Mouse (Mus musculus) hindbrain, embryonic 14.5 days (tissue): Measurements from ENCODE around the gene Ly6g6f. TPM values are rescaled to one million over a fixed set of nuclear protein-coding genes. Genes with fewer than 3 reads are reported as not detected.
"Not testable (repeated sequence)": the region's sequence is repeated elsewhere in the genome, so short reads cannot be mapped to it uniquely, and the experiment has no call there.

Experiments used
- ATAC-seq: fragments of 200-750 bp; cut with Nextera tagmentation; 2 replicates; pipeline ENCODE4 v1.8.0; 2017; ENCODE audit warnings: moderate number of reproducible peaks, mild to moderate bottlenecking, moderate TSS enrichment, moderate library complexity; ENCODE audit not compliant: low FRiP score
- DNase-seq: peaks from one replicate; pipeline ENCODE4 v3.0.0-alpha.2; 2015; ENCODE audit warnings: low spot score
- H3K27ac ChIP-seq: fragments of 300-500 bp; sonication (generic); 2 replicates; pipeline ENCODE4 v1.5.1; 2014; ENCODE audit warnings: mild to moderate bottlenecking, moderate library complexity
- H3K27me3 ChIP-seq: fragments of 300-500 bp; sonication (generic); 2 replicates; pipeline ENCODE4 v1.6.1; 2014; ENCODE audit warnings: mild to moderate bottlenecking, low read length, mixed read lengths; ENCODE audit not compliant: control insufficient read depth, insufficient read depth
- H3K36me3 ChIP-seq: fragments of 300-500 bp; sonication (generic); replicated peaks from 2 replicates; pipeline ENCODE4 v1.6.1; 2014; ENCODE audit not compliant: control insufficient read depth, insufficient read depth
- H3K4me1 ChIP-seq: fragments of 300-500 bp; sonication (generic); replicated peaks from 2 replicates; pipeline ENCODE4 v1.6.1; 2014; ENCODE audit warnings: antibody characterized with exemption, low read length, mixed read lengths; ENCODE audit not compliant: control insufficient read depth, insufficient read depth
- H3K4me2 ChIP-seq: fragments of 300-500 bp; sonication (generic); replicated peaks from 2 replicates; pipeline ENCODE4 v1.6.1; 2014; ENCODE audit warnings: mild to moderate bottlenecking, moderate library complexity
- H3K4me3 ChIP-seq: fragments of 300-500 bp; sonication (generic); replicated peaks from 2 replicates; pipeline ENCODE4 v1.5.1; 2014; ENCODE audit warnings: mild to moderate bottlenecking, low read length
- H3K9ac ChIP-seq: fragments of 300-500 bp; sonication (generic); 2 replicates; pipeline ENCODE4 v1.6.1; 2014
- H3K9me3 ChIP-seq: fragments of 300-500 bp; sonication (generic); 2 replicates; pipeline ENCODE4 v1.6.1; 2016; ENCODE audit warnings: low read length; ENCODE audit not compliant: control insufficient read depth
- WGBS: fragments of 180-500 bp; shearing (Covaris S2); extraction: QIAGEN DNeasy Blood & Tissue Kit; methylation state at CpG from one replicate; pipeline ENCODE4 v1.1.7; 2014; 5-methylcytosine and 5-hydroxymethylcytosine counted together
- polyA plus RNA-seq: library from polyadenylated mRNA; unstranded; fragments of >200 nt; fragmentation: Nextera tagmentation; extraction: Ambion mirVana; gene quantifications from 2 replicates; pipeline ENCODE4 v1.2.1, GENCODE M21; 2014

Gene Ly6g6f
- polyA plus RNA-seq, 1 experiment from 2014 or later: 0.23 TPM

DNA sequence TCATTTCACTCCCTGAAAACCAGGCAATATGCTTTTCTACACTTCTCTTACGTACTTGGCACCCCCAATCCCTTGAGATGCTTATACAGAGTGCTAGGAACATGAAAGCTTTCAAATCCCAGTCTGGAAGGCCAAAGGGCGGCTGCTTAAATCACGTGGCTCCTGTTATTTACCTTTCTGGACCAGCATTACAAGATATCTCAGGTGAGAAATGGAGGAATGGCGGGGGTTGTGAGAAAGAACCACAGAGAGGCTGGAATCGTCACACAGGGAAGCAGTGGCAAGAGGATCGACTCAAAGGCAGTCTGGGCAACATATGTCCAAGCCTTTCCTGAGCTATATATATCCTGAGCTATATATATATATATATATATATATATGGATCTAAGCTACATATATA lies 40.2 kb upstream of the Ly6g6f start:
- no peak for ATAC-seq
- Histone ChIP-seq H3K9me3 (no peaks in the 10 kb centered on the region), H3K4me3 (peak overlapping the region; percentile 54), H3K27me3 (no peaks in the 10 kb centered on the region), H3K4me2 (peak overlapping the region; percentile 53), H3K36me3 (peaks cover 36% of the 10 kb centered on the region), H3K4me1 (peaks cover 17% of the 10 kb centered on the region), H3K27ac (peak overlapping the region; percentile 71; the same call in 1 of the 2 replicates), H3K9ac (peak overlapping the region; percentile 80)
- 29% methylated on average over 6 of the region's 6 CpGs for WGBS
- DNase-seq: no peak

DNA sequence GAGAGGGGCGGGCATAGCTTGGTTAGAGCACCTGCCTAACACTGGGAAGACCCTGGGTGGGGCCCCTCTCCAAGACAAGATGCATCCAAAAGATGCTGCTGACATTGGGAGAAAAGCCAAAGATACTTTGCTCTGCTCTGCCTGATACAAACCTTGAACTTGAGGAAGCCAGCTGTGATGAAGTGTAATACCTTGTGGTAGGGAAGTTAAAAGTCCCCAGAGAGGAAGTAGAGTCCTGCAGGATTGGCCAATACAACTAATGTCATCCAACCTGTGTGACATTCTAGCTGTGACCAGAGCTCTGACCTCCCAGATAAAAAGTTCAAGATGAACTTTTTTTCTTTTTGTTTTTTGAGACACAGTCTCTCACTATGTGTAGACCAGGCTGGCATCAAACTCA lies 39.7 kb upstream of the Ly6g6f start:
- ATAC-seq (no peak), DNase-seq (no peak)
- Histone ChIP-seq H3K9me3 (no peaks in the 10 kb centered on the region), H3K36me3 (peaks cover 31% of the 10 kb centered on the region), H3K27ac (no peak overlapping the region), H3K4me2 (peak overlapping the region; percentile 53; the same call in 1 of the 2 replicates), H3K4me1 (peaks cover 22% of the 10 kb centered on the region), H3K9ac (no peak overlapping the region), H3K27me3 (no peaks in the 10 kb centered on the region), H3K4me3 (no peak overlapping the region)
- 100% methylated on average over 1 of the region's 1 CpGs for WGBS

DNA sequence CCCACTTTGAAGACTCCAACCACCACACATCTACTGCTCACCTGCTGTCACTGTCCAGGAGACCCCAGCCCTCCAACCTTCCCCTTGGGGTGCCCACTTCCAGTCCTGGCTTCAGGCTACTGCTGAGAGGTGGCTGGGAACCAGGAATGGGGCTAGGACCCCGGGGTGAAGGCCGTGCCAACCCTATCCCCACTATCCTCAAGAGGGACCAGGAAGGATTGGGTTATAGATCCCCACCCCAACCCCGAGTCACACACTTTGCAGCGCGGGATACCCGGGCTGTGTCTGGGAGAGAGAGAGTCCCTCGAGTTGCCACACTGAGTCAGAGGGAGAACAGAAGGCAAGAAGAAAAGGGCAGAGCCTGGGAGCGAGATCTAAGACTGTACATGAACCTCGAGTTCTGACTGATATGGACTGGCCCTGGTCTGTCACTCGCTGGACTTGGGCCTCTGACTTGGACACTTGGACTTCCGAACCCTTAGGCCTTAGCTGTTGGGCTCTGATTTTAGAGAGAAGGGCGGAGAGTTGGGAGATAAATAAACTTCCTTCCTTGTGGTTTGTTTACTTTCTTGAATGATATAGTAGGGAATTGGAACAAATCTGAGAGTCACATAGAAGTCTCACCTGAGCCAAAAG lies 39.0 kb upstream of the Ly6g6f start:
- not testable (repeated sequence) for H3K4me3 ChIP-seq, H3K27me3 ChIP-seq, H3K9ac ChIP-seq, ATAC-seq, DNase-seq, H3K9me3 ChIP-seq, H3K4me2 ChIP-seq, H3K27ac ChIP-seq
- Histone ChIP-seq H3K4me1 (peaks cover 25% of the 10 kb centered on the region), H3K36me3 (peaks cover 30% of the 10 kb centered on the region)
- 95% methylated on average over 12 of the region's 12 CpGs for WGBS

DNA sequence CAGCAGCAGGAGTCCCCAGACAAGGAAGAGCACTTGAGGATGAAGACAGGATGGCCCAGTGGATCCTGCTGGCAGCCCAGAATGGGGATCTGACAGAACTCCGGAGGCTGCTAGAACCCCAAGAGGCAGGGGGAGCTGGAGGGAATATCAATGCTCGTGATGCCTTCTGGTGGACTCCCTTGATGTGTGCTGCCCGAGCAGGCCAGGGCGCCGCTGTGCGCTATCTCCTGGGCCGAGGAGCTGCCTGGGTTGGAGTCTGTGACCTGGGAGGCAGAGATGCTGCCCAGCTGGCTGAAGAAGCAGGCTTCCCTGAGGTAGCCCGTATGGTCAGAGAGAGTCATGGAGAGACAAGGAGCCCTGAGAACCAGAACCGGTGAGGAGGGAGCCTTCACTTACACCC lies 37.9 kb upstream of the Ly6g6f start:
- not testable (repeated sequence) for H3K4me2 ChIP-seq, H3K9ac ChIP-seq, ATAC-seq, H3K27ac ChIP-seq, H3K4me3 ChIP-seq, DNase-seq, H3K27me3 ChIP-seq, H3K9me3 ChIP-seq
- 92% methylated on average over 9 of the region's 9 CpGs for whole genome bisulfite sequencing
- peaks cover 25% of the 10 kb centered on the region for H3K4me1 ChIP-seq
- peaks cover 34% of the 10 kb centered on the region for H3K36me3 ChIP-seq

DNA sequence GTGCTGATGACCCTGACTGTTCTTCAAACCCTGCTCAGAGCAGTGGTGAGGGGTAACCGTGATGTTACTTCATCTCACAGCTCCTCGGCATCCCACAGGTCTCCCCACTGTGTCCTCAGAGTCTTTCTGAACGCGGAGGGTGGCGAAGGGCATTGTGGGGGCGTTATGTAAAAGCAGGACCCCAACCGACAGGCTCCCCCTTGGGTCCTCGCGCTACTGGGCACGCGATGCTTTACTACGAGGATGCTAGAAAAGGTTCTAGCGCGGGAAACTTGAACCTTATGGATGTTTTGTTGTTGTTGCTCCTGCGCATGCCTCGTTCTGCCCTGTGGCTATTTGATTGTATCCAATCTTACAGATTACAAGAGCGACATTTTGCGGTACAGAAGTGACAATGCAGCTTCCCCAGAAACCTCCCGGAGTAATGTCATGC lies 36.5 kb upstream of the Ly6g6f start, which contains the start of gene Csnk2b:
TSS of gene Csnk2b (minus strand) at position 183 of the 433 bp plus-strand sequence.
- peak within 1 kb of the TSS; percentile 97 for H3K4me2 ChIP-seq
- DNase-seq (peak; percentile 84), ATAC-seq (peak; percentile 10; the same call in 1 of the 2 replicates)
- H3K36me3 ChIP-seq: peaks cover 48% of the 10 kb centered on the region
- no peaks in the 10 kb centered on the region for H3K9me3 ChIP-seq
- peak within 1 kb of the TSS; percentile 94 for H3K9ac ChIP-seq
- H3K4me3 ChIP-seq: peak within 1 kb of the TSS; percentile 94
- H3K27me3 ChIP-seq: no peaks in the 10 kb centered on the region
- H3K27ac ChIP-seq: peak within 1 kb of the TSS; percentile 84
- under 1% methylated on average over 19 of the region's 19 CpGs for WGBS
- peaks cover 20% of the 10 kb centered on the region for H3K4me1 ChIP-seq

DNA sequence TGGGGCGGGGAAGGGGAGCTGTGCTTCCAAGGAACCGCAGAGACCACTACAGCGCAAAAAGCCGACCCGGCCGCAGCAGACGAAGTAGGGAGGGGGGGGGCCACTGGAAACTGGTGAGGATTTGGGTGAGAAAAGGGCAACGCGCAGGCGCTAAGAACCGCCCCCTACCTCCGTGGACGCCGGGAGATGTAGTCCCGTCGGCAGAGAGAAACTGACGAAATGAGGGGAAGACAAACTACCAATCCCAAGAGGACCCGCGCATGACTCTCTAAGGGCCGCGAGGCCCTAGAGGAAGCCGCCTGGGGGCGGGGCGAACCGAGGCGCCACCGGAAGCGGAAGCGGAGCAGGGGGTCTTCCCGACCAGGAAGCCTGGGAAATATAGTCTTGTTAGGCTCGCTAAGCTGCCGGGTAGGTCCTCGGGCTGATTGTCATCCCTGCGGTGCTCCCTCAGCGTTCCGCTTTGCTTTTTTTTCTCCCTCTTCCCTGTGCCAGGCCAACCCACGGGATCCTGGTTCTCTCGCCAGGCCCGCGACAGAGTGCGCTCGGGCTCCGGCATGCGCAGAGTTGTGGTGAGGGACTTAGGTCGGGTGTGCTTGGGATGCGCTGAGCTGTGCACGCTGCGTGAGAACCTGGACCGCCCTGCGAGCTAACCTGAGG lies 35.9 kb upstream of the Ly6g6f start, which contains the start of gene Gpank1:
TSS of gene Gpank1 (plus strand) at position 313 of the 657 bp plus-strand sequence.
- peak; percentile 96 for ATAC-seq

DNA sequence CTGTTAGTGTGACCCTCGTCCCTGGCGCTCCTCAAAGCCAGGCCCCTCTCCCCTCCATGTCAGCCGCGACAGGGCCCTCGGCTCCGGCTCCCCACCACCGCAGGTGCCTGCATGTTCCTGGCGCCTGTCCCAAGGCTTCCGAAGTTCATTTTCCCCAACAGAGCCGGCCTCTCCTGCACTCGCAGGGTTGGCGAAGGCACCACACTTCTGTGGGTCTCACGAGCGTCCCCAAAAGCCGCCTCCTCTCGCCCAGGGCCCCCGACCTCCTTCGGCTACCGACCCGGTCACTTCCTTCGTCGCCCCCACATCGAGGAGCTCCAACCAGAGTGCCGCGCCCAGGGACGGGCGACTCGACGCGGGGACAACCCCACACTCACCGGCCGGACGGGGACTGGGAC lies 35.3 kb upstream of the Ly6g6f start:
- H3K4me1 ChIP-seq: peaks cover 16% of the 10 kb centered on the region
- peak overlapping the region; percentile 94 for H3K9ac ChIP-seq
- DNase-seq: no peak
- H3K9me3 ChIP-seq: no peaks in the 10 kb centered on the region
- no peak for ATAC-seq
- H3K4me3 ChIP-seq: peak overlapping the region; percentile 94
- 1% methylated on average over 33 of the region's 33 CpGs for WGBS
- H3K4me2 ChIP-seq: peak overlapping the region; percentile 97
- H3K36me3 ChIP-seq: peaks cover 58% of the 10 kb centered on the region
- H3K27ac ChIP-seq: peak overlapping the region; percentile 63
- H3K27me3 ChIP-seq: no peaks in the 10 kb centered on the region

More for the DNA sequence above, 35.9 kb upstream of the Ly6g6f start, which contains the start of gene Gpank1:
- under 1% methylated on average over 50 of the region's 50 CpGs for WGBS
- peaks cover 16% of the 10 kb centered on the region for H3K4me1 ChIP-seq
- peak within 1 kb of the TSS; percentile 97 for H3K4me2 ChIP-seq
- H3K9me3 ChIP-seq: no peaks in the 10 kb centered on the region
- H3K27ac ChIP-seq: peak within 1 kb of the TSS; percentile 84
- peak; percentile 99 for DNase-seq
- peaks cover 53% of the 10 kb centered on the region for H3K36me3 ChIP-seq
- peak within 1 kb of the TSS; percentile 94 for H3K9ac ChIP-seq
- H3K27me3 ChIP-seq: no peaks in the 10 kb centered on the region
- peak within 1 kb of the TSS; percentile 94 for H3K4me3 ChIP-seq

DNA sequence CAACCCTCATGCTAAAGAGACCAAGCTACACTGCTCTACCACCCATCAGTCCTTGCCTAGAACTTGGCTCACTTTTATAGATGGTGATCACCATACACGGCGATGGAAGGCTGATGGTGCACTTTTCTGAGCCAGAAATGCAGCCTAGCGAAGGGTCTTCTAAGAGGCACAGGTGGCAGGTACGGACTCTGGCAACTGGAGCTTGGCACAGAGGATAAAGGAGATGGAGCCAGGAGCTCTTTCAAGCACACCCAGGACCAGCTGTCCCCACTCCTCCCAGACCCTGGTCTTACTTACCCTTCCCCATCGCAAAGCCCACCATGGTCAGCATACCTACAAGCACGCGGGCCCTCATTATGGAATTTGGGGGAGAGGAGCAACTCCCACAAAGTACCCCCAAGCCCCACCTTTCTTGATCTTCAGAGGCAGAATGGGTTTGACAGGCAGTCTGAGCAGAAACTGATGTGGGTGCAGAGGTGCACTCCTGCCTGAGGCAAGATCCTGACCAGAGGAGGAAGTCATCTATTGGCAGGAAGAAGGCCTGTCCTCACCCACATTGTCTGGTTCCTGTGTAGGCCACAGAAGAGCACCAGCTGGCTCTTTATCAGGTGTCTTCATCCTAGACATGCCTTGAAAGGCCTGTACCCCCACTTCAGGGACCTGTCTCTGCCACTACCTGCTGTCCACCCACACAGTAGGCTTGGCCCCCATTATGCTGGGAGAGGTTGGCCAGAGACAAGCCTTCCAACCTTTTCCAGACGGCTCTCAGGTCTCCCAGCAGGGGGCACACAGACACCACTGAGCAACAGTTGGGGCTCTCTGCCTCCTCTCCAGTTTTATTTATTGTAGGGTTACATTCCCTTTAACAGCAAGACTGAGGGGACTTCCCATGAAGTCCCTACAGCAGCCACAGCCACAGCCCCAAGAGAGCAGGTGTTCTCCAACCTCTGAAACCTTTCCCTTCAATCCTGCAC lies 29.9 kb upstream of the Ly6g6f start, which contains the start of gene Ly6g5b:
TSS of gene Ly6g5b (minus strand) at position 383 of the 974 bp plus-strand sequence.
- H3K27me3 ChIP-seq: no peaks in the 10 kb centered on the region
- H3K36me3 ChIP-seq: peaks cover 62% of the 10 kb centered on the region
- H3K9ac ChIP-seq: no peak within 1 kb of the TSS
- H3K4me2 ChIP-seq: no peak within 1 kb of the TSS
- WGBS: 89% methylated on average over 8 of the region's 8 CpGs
- peaks cover 6% of the 10 kb centered on the region for H3K4me1 ChIP-seq
- DNase-seq: no peak
- H3K27ac ChIP-seq: no peak within 1 kb of the TSS
- no peaks in the 10 kb centered on the region for H3K9me3 ChIP-seq
- ATAC-seq: 0 out of 2 replicates have a peak, but pooled peaks have one; percentile 18
- H3K4me3 ChIP-seq: no peak within 1 kb of the TSS
